Mouse (Mus musculus) cortical plate, adult 2 months (tissue): Measurements from ENCODE around the gene Klhl25.
A peak's percentile ranks its signal among the peaks of the same experiment; 100 is the strongest.

Experiments
- CTCF ChIP-seq: fragments of 200-500 bp; IDR thresholded peaks from 2 replicates; pipeline ENCODE4 v1.5.1; 2011; ENCODE audit warnings: mild to moderate bottlenecking, control low read depth, low read length; ENCODE audit not compliant: insufficient read depth; ENCODE audit errors: extremely low read depth
- POLR2A ChIP-seq: fragments of 200-500 bp; IDR thresholded peaks from 2 replicates; pipeline ENCODE4 v1.6.1; 2011; ENCODE audit warnings: mild to moderate bottlenecking, low read length, control low read depth; ENCODE audit not compliant: insufficient read depth; ENCODE audit errors: extremely low read depth

GRCm38 (mm10) chr7:75880650-75881049, 32.5 kb downstream of the Klhl25 start:
- TF ChIP-seq CTCF (peak; percentile 95), POLR2A (no peak)
